Mouse (Mus musculus) midbrain, embryonic 13.5 days (tissue): Measurements from ENCODE around the gene Atat1. TPM values are rescaled to one million over a fixed set of nuclear protein-coding genes. Genes with fewer than 3 reads are reported as not detected.
"Not testable (repeated sequence)": the region's sequence is repeated elsewhere in the genome, so short reads cannot be mapped to it uniquely, and the experiment has no call there.

Source experiments
- ATAC-seq: fragments of 200-750 bp; cut with Nextera tagmentation; 2 replicates; pipeline ENCODE4 v1.8.0; 2017; ENCODE audit warnings: mild to moderate bottlenecking, moderate TSS enrichment, moderate library complexity
- H3K27ac ChIP-seq: fragments of 300-500 bp; sonication (generic); 2 replicates; pipeline ENCODE4 v1.5.1; 2015; ENCODE audit warnings: inconsistent platforms, mild to moderate bottlenecking, moderate library complexity
- H3K27me3 ChIP-seq: fragments of 300-500 bp; sonication (generic); 2 replicates; pipeline ENCODE4 v1.6.1; 2015; ENCODE audit warnings: mild to moderate bottlenecking, inconsistent platforms
- H3K36me3 ChIP-seq: fragments of 300-500 bp; sonication (generic); 2 replicates; pipeline ENCODE4 v1.6.1; 2015; ENCODE audit warnings: mild to moderate bottlenecking, inconsistent platforms
- H3K4me1 ChIP-seq: fragments of 300-500 bp; sonication (generic); replicated peaks from 2 replicates; pipeline ENCODE4 v1.6.1; 2015; ENCODE audit warnings: inconsistent platforms
- H3K4me2 ChIP-seq: fragments of 300-500 bp; sonication (generic); replicated peaks from 2 replicates; pipeline ENCODE4 v1.6.1; 2015; ENCODE audit warnings: moderate library complexity, mild to moderate bottlenecking, inconsistent platforms
- H3K4me3 ChIP-seq: fragments of 300-500 bp; sonication (generic); replicated peaks from 2 replicates; pipeline ENCODE4 v1.5.1; 2015; ENCODE audit warnings: mild to moderate bottlenecking, inconsistent platforms
- H3K9ac ChIP-seq: fragments of 300-500 bp; sonication (generic); replicated peaks from 2 replicates; pipeline ENCODE4 v1.6.1; 2015; ENCODE audit warnings: mild to moderate bottlenecking, inconsistent platforms
- H3K9me3 ChIP-seq: fragments of 300-500 bp; sonication (generic); 2 replicates; pipeline ENCODE4 v1.6.1; 2016; ENCODE audit warnings: mild to moderate bottlenecking, inconsistent platforms
- WGBS: fragments of 180-500 bp; shearing (Covaris S2); methylation state at CpG from one replicate; pipeline ENCODE4 v1.1.7; 2015; 5-methylcytosine and 5-hydroxymethylcytosine counted together
- polyA plus RNA-seq: library from polyadenylated mRNA; unstranded; fragments of >200 nt; fragmentation: Nextera tagmentation; extraction: Ambion mirVana; gene quantifications from 2 replicates; pipeline ENCODE4 v1.2.1, GENCODE M21; 2015

Atat1 gene
- 458 and 466 TPM in 2 replicates for polyA plus RNA-seq

DNA sequence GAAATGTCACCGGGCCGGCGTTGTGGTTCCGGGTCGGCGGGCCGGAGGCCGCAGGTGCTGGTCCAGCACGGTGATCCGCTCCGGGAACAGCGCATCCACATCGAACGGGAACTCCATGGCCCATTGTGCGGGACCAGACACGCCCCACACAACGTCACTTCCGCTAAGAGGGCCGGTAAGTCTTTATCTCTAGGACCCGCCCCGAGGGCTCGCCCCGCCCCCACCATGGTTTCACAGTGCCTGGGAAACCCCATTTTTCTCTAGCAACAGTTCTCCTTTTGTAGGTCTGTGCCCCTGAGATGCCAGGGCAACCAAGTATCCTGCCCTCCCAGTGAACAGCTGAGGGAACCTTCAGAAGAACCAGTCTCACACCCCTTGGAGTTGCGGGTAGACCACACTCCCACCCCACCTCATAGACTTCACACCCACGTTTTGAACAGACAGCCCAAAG, at the start of gene Atat1:
Atat1 (minus strand) TSS at position 157 of the 451 bp plus-strand sequence.
- H3K4me2 ChIP-seq = peak within 1 kb of the TSS; percentile 98
- H3K4me3 ChIP-seq = peak within 1 kb of the TSS; percentile 88
- peak within 1 kb of the TSS; percentile 90 for H3K27ac ChIP-seq
- H3K9ac ChIP-seq = peak within 1 kb of the TSS; percentile 94
- WGBS = 4% methylated on average over 25 of the region's 25 CpGs
- no peaks in the 10 kb centered on the region for H3K27me3 ChIP-seq
- H3K4me1 ChIP-seq = peaks cover 21% of the 10 kb centered on the region
- no peaks in the 10 kb centered on the region for H3K9me3 ChIP-seq
- ATAC-seq = peak; percentile 92
- peaks cover 63% of the 10 kb centered on the region for H3K36me3 ChIP-seq

DNA sequence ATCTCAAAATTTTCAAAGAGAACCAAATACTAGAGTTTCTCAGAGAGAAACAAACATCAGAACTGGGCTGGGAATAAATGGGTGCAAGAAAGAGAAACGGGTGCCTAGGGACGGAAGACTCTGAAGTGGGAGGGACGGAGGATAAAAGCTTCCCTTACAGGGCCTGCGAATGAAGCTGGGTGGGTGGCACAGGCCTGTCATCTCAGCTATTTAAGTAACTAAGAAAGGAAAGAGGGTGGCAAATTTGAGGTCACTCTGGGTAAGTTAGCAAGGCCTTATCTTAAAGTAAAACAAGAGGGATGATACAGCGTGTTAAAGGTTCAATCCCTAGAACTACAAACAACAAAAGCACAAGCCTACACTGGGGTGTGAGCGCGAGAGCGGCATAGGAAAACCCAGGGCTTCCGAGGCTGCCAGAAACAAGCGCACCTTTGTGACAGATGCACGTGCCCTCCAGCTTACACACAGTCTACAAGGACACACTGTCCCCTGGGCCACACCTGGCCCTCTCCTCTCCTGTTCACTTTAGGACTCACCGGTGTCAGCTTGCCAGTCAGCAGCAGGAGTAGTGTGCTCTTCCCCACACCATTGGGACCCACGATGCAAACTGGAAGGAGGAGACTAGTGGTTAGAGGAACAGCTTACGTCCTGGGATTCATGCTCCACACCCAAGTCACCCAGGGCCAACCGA, 48.8 kb upstream of the Atat1 start:
- Histone ChIP-seq H3K9me3 (no peaks in the 10 kb centered on the region), H3K9ac (no peak overlapping the region), H3K36me3 (peaks cover 90% of the 10 kb centered on the region), H3K27ac (no peak overlapping the region), H3K4me2 (no peak overlapping the region), H3K27me3 (no peaks in the 10 kb centered on the region), H3K4me3 (no peak overlapping the region), H3K4me1 (no peaks in the 10 kb centered on the region)
- no peak for ATAC-seq
- 96% methylated on average over 15 of the region's 15 CpGs for WGBS

GRCm38 (mm10) chr17:35954665-35955064, 44.8 kb upstream of the Atat1 start:
- Histone ChIP-seq H3K36me3 (peaks cover 49% of the 10 kb centered on the region), H3K4me1 (no peaks in the 10 kb centered on the region), H3K27ac (no peak overlapping the region), H3K9ac (no peak overlapping the region), H3K27me3 (no peaks in the 10 kb centered on the region), H3K4me2 (no peak overlapping the region), H3K9me3 (no peaks in the 10 kb centered on the region), H3K4me3 (no peak overlapping the region)
- 76% methylated on average over 8 of the region's 8 CpGs for WGBS
- ATAC-seq = no peak

DNA sequence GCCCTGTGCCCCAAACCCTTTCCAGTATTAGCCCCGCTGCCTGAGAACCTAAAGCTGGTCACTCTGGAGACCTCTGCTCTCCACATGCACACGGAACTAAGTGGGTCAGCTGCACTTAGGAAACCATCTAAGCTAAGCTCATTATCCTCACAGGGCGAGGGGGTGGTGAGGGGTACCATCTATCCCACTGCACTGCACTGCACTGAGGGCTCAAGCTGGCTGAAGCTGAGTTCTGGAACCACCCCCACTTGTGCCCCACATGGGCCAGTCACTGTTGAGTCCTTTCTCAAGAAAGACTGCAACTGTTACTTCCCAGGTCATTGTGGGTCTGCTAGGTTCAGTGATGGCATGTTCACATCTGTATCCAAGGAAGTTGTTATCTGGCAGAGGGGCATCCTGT, 42.7 kb upstream of the Atat1 start:
- not testable (repeated sequence) for H3K4me2 ChIP-seq, H3K9ac ChIP-seq, H3K4me1 ChIP-seq, ATAC-seq, H3K27ac ChIP-seq, H3K4me3 ChIP-seq, H3K27me3 ChIP-seq, H3K9me3 ChIP-seq
- H3K36me3 ChIP-seq = peaks cover 28% of the 10 kb centered on the region
- WGBS = 83% methylated on average over 2 of the region's 3 CpGs

- not testable (repeated sequence) for H3K9me3 ChIP-seq, H3K9ac ChIP-seq, ATAC-seq, H3K4me2 ChIP-seq, H3K27me3 ChIP-seq, H3K4me1 ChIP-seq, H3K27ac ChIP-seq, H3K4me3 ChIP-seq
- peaks cover 12% of the 10 kb centered on the region for H3K36me3 ChIP-seq
Measured at GRCm38 (mm10) chr17:35950946-35951345, 41.1 kb upstream of the Atat1 start.

GRCm38 (mm10) chr17:35939941-35940340, 30.1 kb upstream of the Atat1 start:
- Histone ChIP-seq H3K4me3 (no peak overlapping the region), H3K4me1 (no peaks in the 10 kb centered on the region), H3K27me3 (no peaks in the 10 kb centered on the region), H3K36me3 (no peaks in the 10 kb centered on the region), H3K9ac (no peak overlapping the region), H3K4me2 (no peak overlapping the region), H3K9me3 (no peaks in the 10 kb centered on the region), H3K27ac (no peak overlapping the region)
- no peak for ATAC-seq
- 41% methylated on average over 1 of the region's 1 CpGs for WGBS

- Histone ChIP-seq H3K9me3 (no peaks in the 10 kb centered on the region), H3K4me3 (no peak overlapping the region), H3K27ac (no peak overlapping the region), H3K4me2 (no peak overlapping the region), H3K4me1 (no peaks in the 10 kb centered on the region), H3K9ac (no peak overlapping the region), H3K27me3 (no peaks in the 10 kb centered on the region), H3K36me3 (no peaks in the 10 kb centered on the region)
- no peak for ATAC-seq
- WGBS = 54% methylated on average over 2 of the region's 2 CpGs
Measured at GRCm38 (mm10) chr17:35939108-35939507, 29.2 kb upstream of the Atat1 start.

GRCm38 (mm10) chr17:35937700-35938348, 27.9 kb upstream of the Atat1 start:
- Histone ChIP-seq H3K4me1 (no peaks in the 10 kb centered on the region), H3K4me3 (no peak overlapping the region), H3K4me2 (no peak overlapping the region), H3K9me3 (no peaks in the 10 kb centered on the region), H3K36me3 (no peaks in the 10 kb centered on the region), H3K9ac (no peak overlapping the region), H3K27ac (no peak overlapping the region), H3K27me3 (no peaks in the 10 kb centered on the region)
- peak; percentile 77 for ATAC-seq
- whole genome bisulfite sequencing = 32% methylated on average over 2 of the region's 2 CpGs

- not testable (repeated sequence) for H3K27ac ChIP-seq, H3K27me3 ChIP-seq, H3K9me3 ChIP-seq, H3K4me1 ChIP-seq, ATAC-seq, H3K4me2 ChIP-seq, H3K4me3 ChIP-seq, H3K9ac ChIP-seq
- 90% methylated on average over 14 of the region's 14 CpGs for WGBS
- peaks cover 14% of the 10 kb centered on the region for H3K36me3 ChIP-seq
Measured at GRCm38 (mm10) chr17:35935763-35936162, 25.9 kb upstream of the Atat1 start.

DNA sequence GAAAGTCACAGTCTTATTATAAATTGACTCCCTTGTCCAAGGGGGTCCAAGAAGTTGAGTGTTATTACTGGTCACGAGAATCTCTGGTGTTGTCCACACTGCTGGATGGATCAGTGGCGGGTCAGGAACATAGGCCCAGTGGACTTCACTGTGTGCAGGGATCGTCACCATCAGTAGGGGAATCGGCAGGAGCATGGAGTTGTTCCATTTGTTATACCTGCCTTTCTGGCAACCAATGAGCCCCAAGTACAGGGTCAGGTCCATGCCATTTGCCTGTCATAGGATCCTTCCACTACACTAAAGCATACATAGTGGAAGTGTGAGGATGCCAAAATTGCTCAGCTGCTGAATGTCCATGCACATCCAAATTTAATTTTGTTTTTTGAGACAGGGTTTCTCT, 22.7 kb upstream of the Atat1 start:
- Histone ChIP-seq H3K4me3 (no peak overlapping the region), H3K4me2 (no peak overlapping the region), H3K27ac (no peak overlapping the region), H3K36me3 (peaks cover 46% of the 10 kb centered on the region), H3K4me1 (no peaks in the 10 kb centered on the region), H3K27me3 (no peaks in the 10 kb centered on the region), H3K9me3 (no peaks in the 10 kb centered on the region), H3K9ac (no peak overlapping the region)
- 92% methylated on average over 4 of the region's 4 CpGs for WGBS
- no peak for ATAC-seq

DNA sequence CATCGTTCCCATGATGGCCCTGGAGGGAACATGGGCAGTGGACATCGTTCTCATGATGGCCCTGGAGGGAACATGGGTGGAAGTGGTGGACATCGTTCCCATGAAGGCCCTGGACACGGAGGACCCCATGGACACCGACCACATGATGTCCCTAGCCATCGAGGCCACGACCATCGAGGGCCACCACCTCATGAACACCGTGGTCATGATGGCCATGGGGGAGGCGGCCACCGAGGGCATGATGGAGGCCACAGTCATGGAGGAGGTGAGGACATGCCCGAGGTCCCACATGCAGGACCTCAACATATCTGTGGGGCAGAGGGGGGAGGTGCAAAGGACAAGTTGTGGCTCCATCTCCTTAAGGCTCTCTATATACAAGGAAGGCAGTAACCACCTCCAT, 20.8 kb upstream of the Atat1 start:
- H3K36me3 ChIP-seq = peaks cover 64% of the 10 kb centered on the region
- ATAC-seq = peak; percentile 51; the same call in 1 of the 2 replicates
- H3K27ac ChIP-seq = no peak overlapping the region
- H3K9me3 ChIP-seq = no peaks in the 10 kb centered on the region
- WGBS = 96% methylated on average over 12 of the region's 12 CpGs
- H3K4me3 ChIP-seq = no peak overlapping the region
- no peak overlapping the region for H3K9ac ChIP-seq
- no peaks in the 10 kb centered on the region for H3K27me3 ChIP-seq
- H3K4me1 ChIP-seq = no peaks in the 10 kb centered on the region
- H3K4me2 ChIP-seq = no peak overlapping the region

DNA sequence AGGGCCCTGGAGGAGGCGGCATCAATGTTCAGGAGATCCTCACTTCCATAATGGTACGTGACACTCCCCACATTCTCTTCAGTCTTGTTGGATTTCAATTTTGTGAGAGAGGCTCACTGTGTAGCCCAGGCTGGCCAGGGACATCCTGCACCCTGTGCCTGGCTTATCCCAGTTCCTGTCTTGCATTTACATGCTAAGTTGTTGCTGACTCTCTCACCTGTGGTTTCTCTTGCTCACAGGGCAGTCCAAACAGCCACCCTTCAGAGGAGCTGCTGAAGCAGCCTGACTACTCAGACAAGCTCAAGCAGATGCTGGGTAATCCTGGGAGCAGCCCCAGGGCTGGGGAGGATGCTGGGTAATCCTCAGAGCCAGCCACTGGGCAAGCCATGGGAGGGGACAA, 19.7 kb upstream of the Atat1 start:
- H3K27me3 ChIP-seq = no peaks in the 10 kb centered on the region
- ATAC-seq = no peak
- H3K9me3 ChIP-seq = no peaks in the 10 kb centered on the region
- no peak overlapping the region for H3K4me3 ChIP-seq
- H3K9ac ChIP-seq = no peak overlapping the region
- 95% methylated on average over 2 of the region's 2 CpGs for WGBS
- H3K4me2 ChIP-seq = no peak overlapping the region
- no peak overlapping the region for H3K27ac ChIP-seq
- peaks cover 75% of the 10 kb centered on the region for H3K36me3 ChIP-seq
- H3K4me1 ChIP-seq = no peaks in the 10 kb centered on the region
